Mouse (Mus musculus) midbrain, embryonic 12.5 days (tissue): ENCODE measurements around the gene Lmnb2. TPM values are rescaled to one million over a fixed set of nuclear protein-coding genes. Genes with fewer than 3 reads are reported as not detected.
A peak's percentile ranks its signal among the peaks of the same experiment; 100 is the strongest.

Experiments used
- ATAC-seq: fragments of 200-750 bp; cut with Nextera tagmentation; 2 replicates; pipeline ENCODE4 v1.8.0; 2017; ENCODE audit warnings: low read depth, moderate TSS enrichment, moderate library complexity; ENCODE audit not compliant: low FRiP score
- H3K27ac ChIP-seq: fragments of 300-500 bp; sonication (generic); replicated peaks from 2 replicates; pipeline ENCODE4 v1.5.1; 2016; ENCODE audit warnings: mild to moderate bottlenecking
- H3K27me3 ChIP-seq: fragments of 300-500 bp; sonication (generic); 2 replicates; pipeline ENCODE4 v1.6.1; 2016; ENCODE audit warnings: mild to moderate bottlenecking
- H3K36me3 ChIP-seq: fragments of 300-500 bp; sonication (generic); 2 replicates; pipeline ENCODE4 v1.6.1; 2016
- H3K4me1 ChIP-seq: fragments of 300-500 bp; sonication (generic); 2 replicates; pipeline ENCODE4 v1.6.1; 2016
- H3K4me2 ChIP-seq: fragments of 300-500 bp; sonication (generic); replicated peaks from 2 replicates; pipeline ENCODE4 v1.6.1; 2016; ENCODE audit warnings: mild to moderate bottlenecking, moderate library complexity
- H3K4me3 ChIP-seq: fragments of 300-500 bp; sonication (generic); 2 replicates; pipeline ENCODE4 v1.5.1; 2016; ENCODE audit warnings: mild to moderate bottlenecking
- H3K9ac ChIP-seq: fragments of 300-500 bp; sonication (generic); replicated peaks from 2 replicates; pipeline ENCODE4 v1.6.1; 2016; ENCODE audit warnings: mild to moderate bottlenecking, moderate library complexity
- H3K9me3 ChIP-seq: fragments of 300-500 bp; sonication (generic); 2 replicates; pipeline ENCODE4 v1.6.1; 2016; ENCODE audit warnings: mild to moderate bottlenecking
- WGBS: fragments of 180-500 bp; shearing (Covaris S2); methylation state at CpG from one replicate; pipeline ENCODE4 v1.1.7; 2016; 5-methylcytosine and 5-hydroxymethylcytosine counted together
- polyA plus RNA-seq: library from polyadenylated mRNA; unstranded; fragments of >200 nt; fragmentation: Nextera tagmentation; extraction: Ambion mirVana; gene quantifications from 2 replicates; pipeline ENCODE4 v1.2.1, GENCODE M21; 2016

Gene Lmnb2
- polyA plus RNA-seq, 1 experiment from 2014 or later, result 62.0 TPM

DNA sequence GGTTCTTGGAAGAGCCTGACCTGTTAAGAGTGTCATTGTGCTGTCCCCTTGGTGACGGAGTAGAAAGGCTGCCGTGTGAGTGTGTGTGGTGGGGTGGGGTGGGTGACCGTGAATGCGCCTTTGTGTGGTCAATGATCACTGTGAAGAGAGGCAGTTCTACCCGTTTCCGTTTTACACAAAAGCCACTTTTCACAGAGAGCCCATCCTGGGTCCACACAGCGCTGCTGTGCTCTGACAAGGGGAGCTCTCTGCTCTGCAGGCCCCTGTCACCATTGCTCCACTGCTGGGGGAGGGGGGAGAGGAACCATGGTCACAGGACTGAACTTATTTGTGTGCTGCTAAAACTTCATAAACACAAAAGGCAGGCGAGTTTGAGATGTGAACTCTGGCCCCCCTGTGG lies 60.7 kb downstream of the Lmnb2 start:
- H3K4me3 ChIP-seq, result 0 out of 2 replicates have a peak overlapping the region, but pooled peaks have one; percentile 0
- H3K4me1 ChIP-seq, result peaks cover 36% of the 10 kb centered on the region
- WGBS, result 51% methylated on average over 8 of the region's 8 CpGs
- no peaks in the 10 kb centered on the region for H3K9me3 ChIP-seq
- no peak for ATAC-seq
- peak overlapping the region; percentile 15; the same call in 1 of the 2 replicates for H3K4me2 ChIP-seq
- no peak overlapping the region for H3K27ac ChIP-seq
- H3K9ac ChIP-seq, result peak overlapping the region; percentile 37
- H3K27me3 ChIP-seq, result no peaks in the 10 kb centered on the region
- peaks cover 22% of the 10 kb centered on the region for H3K36me3 ChIP-seq

DNA sequence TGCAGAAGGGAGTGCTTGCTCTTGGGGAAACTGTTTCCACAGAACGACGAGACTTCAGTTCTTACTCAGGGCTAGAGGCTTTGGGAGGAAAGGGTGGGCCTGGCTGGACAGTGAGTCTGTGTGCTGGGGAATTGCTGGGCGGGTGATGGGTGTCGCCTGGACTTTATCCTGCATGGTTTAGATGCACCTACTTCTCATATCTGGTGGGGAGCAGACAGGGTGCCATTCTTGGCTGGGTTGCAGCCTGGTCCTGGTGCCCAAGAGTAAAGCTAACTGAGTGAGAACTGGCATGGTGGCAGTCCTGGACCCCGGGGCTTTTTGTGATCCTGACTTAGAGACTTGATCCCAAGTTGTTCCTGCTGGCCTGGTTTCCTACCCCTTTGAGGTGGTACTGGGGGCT lies 61.1 kb downstream of the Lmnb2 start:
- Histone ChIP-seq H3K27me3 (no peaks in the 10 kb centered on the region), H3K4me1 (peaks cover 36% of the 10 kb centered on the region), H3K9ac (peak overlapping the region; percentile 37; the same call in 1 of the 2 replicates), H3K4me2 (0 out of 2 replicates have a peak overlapping the region, but pooled peaks have one; percentile 15), H3K9me3 (no peaks in the 10 kb centered on the region), H3K36me3 (peaks cover 22% of the 10 kb centered on the region), H3K27ac (no peak overlapping the region), H3K4me3 (0 out of 2 replicates have a peak overlapping the region, but pooled peaks have one; percentile 0)
- no peak for ATAC-seq
- 87% methylated on average over 5 of the region's 5 CpGs for WGBS

DNA sequence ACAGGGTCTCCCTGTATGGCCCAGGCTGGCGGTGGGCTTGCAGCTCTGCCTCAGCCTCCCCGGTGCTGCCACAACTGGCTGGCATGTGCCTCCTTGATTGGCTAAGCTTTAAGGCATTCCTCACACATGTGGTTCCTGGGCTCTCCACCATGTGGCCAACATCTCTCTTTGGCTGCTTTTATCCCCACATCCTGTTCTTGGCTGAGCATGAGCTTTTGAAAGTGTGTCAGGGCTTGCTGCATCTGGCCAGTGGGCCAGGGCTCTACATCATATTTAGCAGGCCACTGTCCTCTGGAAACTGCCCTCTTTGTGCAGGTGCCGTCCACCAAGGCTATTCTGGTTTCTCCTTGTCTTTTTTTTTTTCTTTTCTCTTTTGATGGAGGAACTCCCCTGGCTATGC lies 61.8 kb downstream of the Lmnb2 start:
- Histone ChIP-seq H3K9me3 (no peaks in the 10 kb centered on the region), H3K27me3 (no peaks in the 10 kb centered on the region), H3K9ac (peak overlapping the region; percentile 17; the same call in 1 of the 2 replicates), H3K4me1 (peaks cover 36% of the 10 kb centered on the region), H3K27ac (no peak overlapping the region), H3K4me2 (peak overlapping the region; percentile 99), H3K4me3 (peak overlapping the region; percentile 94; the same call in 1 of the 2 replicates), H3K36me3 (peaks cover 22% of the 10 kb centered on the region)
- WGBS, result 64% methylated on average over 3 of the region's 3 CpGs
- no peak for ATAC-seq

DNA sequence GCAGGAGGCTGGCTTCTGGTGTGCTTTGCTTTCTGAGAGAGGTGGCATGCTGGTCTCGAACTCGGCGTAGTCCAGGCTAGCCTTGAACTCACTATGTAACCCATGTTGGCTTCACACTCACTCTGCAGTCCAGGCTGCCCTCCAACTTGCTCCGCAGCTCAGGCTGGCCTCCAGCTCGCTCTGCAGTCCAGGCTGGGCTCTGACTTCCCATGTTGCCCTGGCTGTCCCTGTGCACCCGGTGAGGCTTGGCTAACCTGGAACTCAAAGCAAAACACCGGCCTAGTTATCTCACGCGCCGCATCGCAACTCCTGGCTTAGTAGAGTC lies 62.3 kb downstream of the Lmnb2 start:
- Histone ChIP-seq H3K4me1 (peaks cover 36% of the 10 kb centered on the region), H3K9ac (peak overlapping the region; percentile 89), H3K9me3 (no peaks in the 10 kb centered on the region), H3K4me3 (peak overlapping the region; percentile 94), H3K27ac (0 out of 2 replicates have a peak overlapping the region, but pooled peaks have one; percentile 46), H3K4me2 (peak overlapping the region; percentile 99), H3K27me3 (no peaks in the 10 kb centered on the region), H3K36me3 (peaks cover 26% of the 10 kb centered on the region)
- 25% methylated on average over 11 of the region's 11 CpGs for WGBS
- ATAC-seq, result peak; percentile 8; the same call in 1 of the 2 replicates

DNA sequence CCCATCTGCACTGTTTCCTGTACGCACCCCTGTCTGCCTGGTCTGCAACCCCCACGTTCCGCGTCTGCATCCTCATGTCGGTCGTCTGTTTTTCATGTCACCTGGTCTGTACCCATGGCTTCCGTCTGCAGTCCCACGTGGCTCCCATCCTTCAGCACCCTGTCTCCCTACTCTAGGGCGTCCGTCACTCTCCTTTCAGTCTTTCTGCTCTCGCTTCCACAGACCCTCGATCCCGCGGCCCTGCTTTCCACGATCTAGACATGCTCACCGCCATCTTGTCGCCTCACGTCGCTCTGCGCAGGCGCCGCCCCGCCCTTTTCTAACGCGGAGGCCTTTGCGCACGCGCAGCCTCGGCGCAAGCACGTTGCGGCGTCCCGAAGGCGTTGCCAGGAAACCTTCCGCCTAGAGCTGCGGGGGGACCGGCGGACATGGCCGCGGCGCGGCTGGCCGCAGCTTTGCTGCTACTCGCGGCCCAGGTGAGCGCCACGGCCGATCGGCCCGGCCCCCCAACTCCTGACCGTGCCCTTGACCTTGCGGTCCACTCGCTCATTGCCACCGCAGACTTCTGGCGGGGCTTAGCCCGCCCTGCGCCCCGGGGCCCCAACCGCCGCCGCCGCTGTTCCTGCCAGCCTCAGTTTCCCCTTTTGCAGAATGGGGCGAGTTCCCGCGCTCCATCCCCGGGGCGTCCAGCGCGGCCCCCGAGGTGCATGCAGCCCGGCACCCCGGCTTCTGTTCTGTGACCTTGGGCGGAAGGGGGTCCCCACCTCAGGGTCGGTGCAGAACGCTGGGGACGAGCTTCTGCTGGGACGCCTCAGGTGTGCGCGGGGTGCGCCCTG lies 62.9 kb downstream of the Lmnb2 start, which contains the start of the genes Lsm7 and Sppl2b:
Gene Lsm7, minus strand, starts transcription at position 297 of the 836 bp plus-strand sequence.
Gene Sppl2b, plus strand, starts transcription at position 363 of the 836 bp plus-strand sequence.
- H3K9ac ChIP-seq, result peak within 1 kb of the TSS; percentile 89

More for the DNA sequence above, 62.9 kb downstream of the Lmnb2 start, which contains the start of the genes Lsm7 and Sppl2b:
- Histone ChIP-seq H3K27me3 (no peaks in the 10 kb centered on the region), H3K4me2 (peak within 1 kb of the TSS; percentile 99), H3K9me3 (no peaks in the 10 kb centered on the region), H3K36me3 (peaks cover 28% of the 10 kb centered on the region), H3K27ac (peak within 1 kb of the TSS; percentile 46), H3K4me3 (peak within 1 kb of the TSS; percentile 94), H3K4me1 (peaks cover 36% of the 10 kb centered on the region)
- under 1% methylated on average over 81 of the region's 81 CpGs for WGBS
- peak; percentile 85 for ATAC-seq

Other genes with a start within 250 kb of the Lmnb2 start
- 83.6 and 86.5 TPM in 2 replicates for gene Mknk2, start 240.1 kb downstream of the Lmnb2 start, polyA plus RNA-seq
- 60.4 and 67.0 TPM in 2 replicates for gene Mob3a, start 216.3 kb downstream of the Lmnb2 start, polyA plus RNA-seq
- 24.9 and 29.9 TPM in 2 replicates for gene Izumo4, start 216.1 kb downstream of the Lmnb2 start, polyA plus RNA-seq
- 94.0 and 99.1 TPM in 2 replicates for gene Ap3d1, start 176.0 kb downstream of the Lmnb2 start, polyA plus RNA-seq
- 26.9 and 30.8 TPM in 2 replicates for gene Dot1l, start 163.0 kb downstream of the Lmnb2 start, polyA plus RNA-seq
- gene Sf3a2, start 120.0 kb downstream of the Lmnb2 start, polyA plus RNA-seq, result 68.5 and 70.8 TPM in 2 replicates
- gene Plekhj1, start 119.6 kb downstream of the Lmnb2 start, polyA plus RNA-seq, result 137 and 148 TPM in 2 replicates
- 0.10 TPM in 1 of 2 replicates, not detected in the other for gene Amh, start 113.0 kb downstream of the Lmnb2 start, polyA plus RNA-seq
- gene Jsrp1, start 104.7 kb downstream of the Lmnb2 start, polyA plus RNA-seq, result 0.38 and 0.50 TPM in 2 replicates
- 1,390 and 1,564 TPM in 2 replicates for gene Oaz1, start 91.6 kb downstream of the Lmnb2 start, polyA plus RNA-seq
- gene Lingo3, start 74.2 kb downstream of the Lmnb2 start, polyA plus RNA-seq, result 0.77 and 1.0 TPM in 2 replicates
- gene Lsm7, start 63.0 kb downstream of the Lmnb2 start, polyA plus RNA-seq, result 250 and 263 TPM in 2 replicates
- 44.6 and 47.1 TPM in 2 replicates for gene Sppl2b, start 63.0 kb downstream of the Lmnb2 start, polyA plus RNA-seq
- gene Tmprss9, start 46.4 kb downstream of the Lmnb2 start, polyA plus RNA-seq, result 0.08 and 0.14 TPM in 2 replicates
- gene Timm13, start 17.3 kb downstream of the Lmnb2 start, polyA plus RNA-seq, result 305 and 308 TPM in 2 replicates
- gene Gadd45b, start 11.8 kb upstream of the Lmnb2 start, polyA plus RNA-seq, result 8.7 and 11.8 TPM in 2 replicates
- gene Gng7, start 96.7 kb upstream of the Lmnb2 start, polyA plus RNA-seq, result 8.8 and 9.3 TPM in 2 replicates
- gene Diras1, start 107.4 kb upstream of the Lmnb2 start, polyA plus RNA-seq, result 11.3 and 13.4 TPM in 2 replicates
- gene Slc39a3, start 119.2 kb upstream of the Lmnb2 start, polyA plus RNA-seq, result 33.1 and 34.9 TPM in 2 replicates
- gene Sgta, start 141.9 kb upstream of the Lmnb2 start, polyA plus RNA-seq, result 262 and 271 TPM in 2 replicates
- gene Thop1, start 151.8 kb upstream of the Lmnb2 start, polyA plus RNA-seq, result 56.9 and 58.3 TPM in 2 replicates
- gene Creb3l3, start 180.6 kb upstream of the Lmnb2 start, polyA plus RNA-seq, result 0.22 and 0.28 TPM in 2 replicates
- gene Map2k2, start 187.7 kb upstream of the Lmnb2 start, polyA plus RNA-seq, result 245 and 248 TPM in 2 replicates
- 14.6 and 15.9 TPM in 2 replicates for gene Zbtb7a, start 217.0 kb upstream of the Lmnb2 start, polyA plus RNA-seq
- 58.6 and 64.9 TPM in 2 replicates for gene Pias4, start 249.7 kb upstream of the Lmnb2 start, polyA plus RNA-seq